Mouse (Mus musculus) E14TG2a.4 (cell line): ENCODE measurements around the gene Olfr159.

Source experiments
- CTCF ChIP-seq: conservative IDR thresholded peaks from 2 replicates; pipeline ENCODE4 v1.5.1; 2014; ENCODE audit warnings: low read length
- NANOG ChIP-seq: IDR thresholded peaks from 2 replicates; pipeline ENCODE4 v1.6.1; 2014; ENCODE audit warnings: borderline replicate concordance, low read length, mixed read lengths

GRCm38 (mm10) chr4:43729126-43729525 is 41.7 kb downstream of the Olfr159 start:
- no peak for TF ChIP-seq CTCF
- TF ChIP-seq NANOG: no peak
